Mouse (Mus musculus) frontal cortex, postnatal 36 days (tissue): ENCODE data around the gene Slc7a15.
"Not testable (repeated sequence)": the region's sequence is repeated elsewhere in the genome, so short reads cannot be mapped to it uniquely, and the experiment has no call there.

Source experiments
- DNase-seq, 2 experiments: peaks; one replicate each; pipeline ENCODE4 v3.0.0; 2022; ENCODE audit warnings: low spot score in 2 of 2

The Slc7a15 gene

DNA sequence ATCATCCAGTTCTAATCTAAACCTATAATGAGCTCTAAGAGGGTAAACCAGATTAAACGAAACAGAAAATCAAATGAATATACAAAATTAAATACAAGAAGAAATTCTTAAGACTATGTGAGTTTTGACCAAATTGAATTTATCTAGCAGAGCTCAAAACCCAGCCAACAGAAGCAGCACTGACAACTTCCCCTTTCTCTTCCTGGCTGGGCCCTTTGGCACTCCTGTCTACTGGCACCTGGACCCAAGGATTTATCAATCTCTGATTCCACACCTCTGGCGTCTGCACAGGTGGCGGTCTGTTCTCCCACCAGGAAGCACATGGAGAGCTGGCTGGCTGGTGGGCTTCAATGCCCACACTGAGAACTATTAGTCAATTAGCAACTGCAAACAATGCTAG lies 39.0 kb downstream of the Slc7a15 start:
- DNase-seq = not testable (repeated sequence)

DNA sequence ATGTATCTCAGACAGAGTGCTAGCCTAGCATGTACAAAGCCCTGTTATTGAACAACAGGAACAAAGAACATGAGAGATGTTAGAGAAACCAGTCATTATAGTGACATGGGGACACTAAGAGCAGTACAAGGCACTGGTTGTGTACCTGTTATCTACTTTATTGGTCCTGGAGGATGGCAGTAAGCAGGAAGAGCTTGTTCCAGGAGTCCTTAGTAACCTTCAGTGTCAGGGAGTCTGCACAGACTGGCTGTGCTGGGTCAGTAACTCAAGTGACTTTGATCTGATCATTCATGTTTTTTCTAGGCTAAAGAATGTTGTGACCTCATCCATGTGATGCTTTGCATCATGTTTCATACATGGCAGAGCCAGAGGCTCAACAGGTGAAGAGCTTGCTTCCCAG lies 42.7 kb downstream of the Slc7a15 start:
- DNase-seq = no peak

DNA sequence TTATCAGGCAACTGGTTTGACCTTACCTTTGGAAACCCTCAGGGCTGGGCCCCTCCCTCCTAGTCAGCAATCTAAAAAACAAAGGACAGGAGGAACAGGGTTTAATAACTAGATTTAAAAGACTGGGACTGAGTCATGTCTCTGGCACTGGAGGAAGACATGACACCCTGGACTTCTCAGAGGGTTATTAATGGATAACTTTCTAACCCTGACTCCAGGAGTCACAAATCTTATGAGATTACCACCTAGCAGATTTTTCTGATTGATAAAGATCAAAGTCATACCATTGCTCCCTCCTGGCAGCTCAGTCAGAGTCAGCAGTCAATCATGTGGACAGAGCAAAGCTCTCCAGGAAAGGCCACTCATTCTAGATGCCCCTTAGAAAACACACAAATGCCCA lies 43.4 kb downstream of the Slc7a15 start:
- DNase-seq = no peak

DNA sequence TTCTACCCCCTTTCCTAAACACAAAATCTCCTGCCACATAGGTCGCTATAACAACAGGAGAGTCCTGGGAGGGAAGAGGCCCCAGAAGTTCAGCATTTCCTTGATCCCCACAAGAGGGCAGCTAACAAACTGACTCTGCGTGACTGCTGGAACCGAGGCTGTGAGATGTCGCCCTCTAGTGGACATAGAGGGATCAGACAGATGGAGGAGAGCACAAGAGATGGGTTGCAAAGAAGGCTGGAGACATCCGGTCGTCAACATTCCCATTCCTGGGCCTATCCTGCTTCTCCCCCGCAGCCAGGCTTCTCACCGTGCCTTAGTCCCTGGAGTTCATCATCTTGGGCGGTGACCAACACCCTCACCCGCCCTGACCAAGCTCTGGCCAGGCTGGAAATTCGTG lies 51.5 kb downstream of the Slc7a15 start:
- peak; percentile 47 to 67 for DNase-seq

DNA sequence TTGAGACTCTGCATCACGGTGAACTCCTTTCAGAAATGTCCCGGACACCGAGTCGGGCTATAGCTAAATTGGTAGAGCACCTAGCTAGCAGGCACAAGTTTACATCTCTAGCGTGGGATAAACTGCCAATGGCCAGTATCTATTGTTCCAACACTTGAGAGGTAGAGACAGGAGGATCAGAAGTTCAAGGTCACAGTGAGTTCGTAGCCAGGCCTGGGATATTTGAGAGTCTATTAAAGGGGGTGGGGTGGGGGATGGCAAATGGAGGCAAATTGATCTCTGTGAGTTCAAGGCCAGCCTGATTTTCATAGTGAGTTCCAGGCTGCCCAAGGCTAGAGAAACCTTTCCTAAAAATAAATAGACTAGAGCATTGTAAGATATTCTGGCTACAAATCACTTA lies 52.1 kb downstream of the Slc7a15 start:
- no peak for DNase-seq

DNA sequence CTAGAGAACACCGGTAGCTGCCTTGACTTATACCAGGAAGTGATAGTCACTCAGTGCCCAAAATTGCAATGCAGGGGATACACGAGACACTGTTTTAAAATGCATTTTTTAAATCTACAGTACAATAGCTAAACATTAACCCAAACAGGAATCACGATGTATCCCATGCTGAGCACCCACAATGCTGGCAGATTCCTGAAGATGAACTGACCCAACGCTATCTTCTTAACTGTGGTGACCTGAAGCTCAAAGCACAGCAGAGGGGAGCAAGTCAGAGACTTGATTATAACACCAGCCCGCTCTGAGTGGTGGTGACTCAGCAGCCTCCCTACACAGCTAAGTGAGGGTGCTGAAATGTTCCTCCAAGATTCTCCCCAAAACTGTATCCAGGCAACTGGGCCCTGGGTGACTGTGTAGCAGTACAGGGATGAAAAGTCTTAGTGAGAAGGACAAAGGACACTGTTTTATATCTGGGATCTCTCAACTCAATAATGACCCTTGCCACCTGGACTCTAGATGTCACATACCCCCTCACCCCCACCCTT lies 53.7 kb downstream of the Slc7a15 start:
- peak; percentile 38 to 48 for DNase-seq

DNA sequence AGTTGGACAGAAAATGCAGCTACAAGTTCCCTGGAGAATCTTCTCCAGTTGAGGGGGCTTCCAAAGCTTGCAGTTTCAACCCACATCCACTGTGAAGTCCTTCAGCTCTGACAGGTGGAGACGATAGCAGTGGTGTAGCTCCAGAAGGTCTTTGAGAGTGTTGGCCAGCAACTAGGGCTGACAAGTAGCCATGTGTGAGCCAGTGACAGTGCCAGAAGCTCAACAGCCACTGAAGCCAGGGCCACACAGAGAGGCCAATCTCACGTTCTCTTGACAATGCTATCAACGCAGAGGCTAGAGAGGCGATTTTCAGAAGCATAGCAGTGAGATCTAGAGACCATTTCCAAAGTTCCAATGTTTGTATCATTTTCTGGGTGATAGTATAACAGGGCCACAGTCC lies 56.5 kb downstream of the Slc7a15 start:
- no peak for DNase-seq

DNA sequence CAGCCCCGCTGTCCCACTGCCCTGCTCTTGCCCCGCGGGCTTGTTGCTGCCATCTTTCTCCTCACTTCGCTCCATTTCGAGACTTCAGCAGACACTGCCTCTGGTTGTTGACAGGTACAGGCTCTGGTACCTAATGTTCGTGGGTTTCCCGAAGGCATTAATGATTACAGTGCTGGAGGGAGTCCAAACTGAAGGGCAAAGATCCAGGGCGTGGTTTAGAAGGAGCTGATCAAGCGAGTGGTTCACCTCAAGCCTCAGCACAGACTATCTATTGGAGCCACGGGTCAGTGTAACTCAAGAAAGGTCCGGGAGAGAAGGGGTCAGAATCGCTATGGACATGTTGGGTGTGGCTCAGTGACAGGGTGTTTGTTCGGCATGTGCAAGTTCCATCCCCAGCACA lies 59.4 kb downstream of the Slc7a15 start:
- DNase-seq = no peak

DNA sequence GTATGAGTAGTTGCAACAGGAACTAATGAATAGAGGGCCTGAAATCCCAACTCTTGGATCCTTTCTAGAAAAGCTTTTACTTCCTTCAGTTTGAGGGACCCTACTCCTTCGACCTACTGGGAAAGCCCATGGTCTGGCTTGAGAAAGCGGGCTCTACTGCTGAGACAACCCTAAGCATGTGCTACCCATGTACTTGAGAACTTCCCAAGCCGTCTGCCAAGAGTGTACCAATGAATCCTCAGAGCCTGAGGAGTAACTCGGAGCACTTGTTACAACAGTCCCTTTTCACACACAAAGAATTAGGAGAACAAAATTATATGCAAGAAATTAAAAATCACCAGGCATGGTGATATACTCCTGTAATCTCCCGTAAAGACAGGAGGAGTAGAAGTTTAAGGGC lies 61.6 kb downstream of the Slc7a15 start:
- DNase-seq = no peak

DNA sequence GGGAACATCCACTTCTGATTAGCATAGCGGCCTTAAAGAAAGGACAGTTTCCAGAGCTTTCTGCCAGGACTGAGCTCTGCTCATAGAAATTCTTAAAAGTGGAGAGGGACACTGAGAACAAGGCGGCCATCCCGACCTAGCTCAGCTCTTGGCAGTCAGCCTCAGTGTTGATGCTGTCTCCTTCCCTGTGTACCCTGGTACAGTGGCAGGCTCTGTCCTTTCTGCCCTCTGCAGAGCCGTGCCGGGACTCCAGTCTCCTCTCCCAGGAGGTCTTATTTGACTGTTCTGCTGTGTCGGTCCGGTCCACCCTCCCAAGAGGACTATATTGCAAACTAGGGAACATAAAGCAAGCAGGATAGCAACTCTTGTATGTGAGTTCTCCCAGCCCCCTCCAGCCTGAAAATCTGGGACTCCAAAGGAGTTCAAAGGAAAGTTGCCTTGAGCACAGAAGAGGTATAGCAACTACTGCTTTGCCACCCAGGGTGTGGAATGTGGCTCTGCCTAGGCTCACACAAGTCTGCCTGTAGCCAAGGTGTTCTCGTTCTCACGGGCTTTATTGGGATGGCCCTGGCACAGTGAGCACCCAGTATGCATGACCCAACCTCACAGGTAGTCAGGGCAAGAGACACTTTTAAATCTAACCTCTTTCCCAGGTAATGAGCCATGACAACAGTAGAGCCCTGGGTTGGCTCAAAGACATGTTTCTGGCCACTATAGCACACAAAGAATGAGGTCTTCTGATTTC lies 62.5 kb downstream of the Slc7a15 start:
- DNase-seq = no peak

DNA sequence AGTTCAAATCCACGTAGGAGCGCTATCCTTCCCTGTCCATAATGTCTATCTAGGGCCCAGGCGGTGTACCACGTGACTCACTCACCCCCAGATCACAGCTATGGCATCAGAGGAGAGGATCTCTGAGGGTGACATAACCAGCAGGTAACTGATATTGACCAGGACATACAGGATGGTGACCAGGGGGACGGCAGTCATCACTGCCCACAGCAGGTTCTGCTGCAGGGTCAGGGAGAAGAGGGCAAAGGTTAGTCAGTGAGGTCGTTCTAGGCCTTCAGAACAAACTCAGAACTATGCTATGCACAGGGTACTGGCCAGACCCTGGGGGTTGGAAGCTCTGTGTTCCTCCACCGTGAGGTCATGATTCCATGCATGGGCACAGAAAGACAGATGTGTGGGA lies 63.3 kb downstream of the Slc7a15 start:
- DNase-seq = no peak

DNA sequence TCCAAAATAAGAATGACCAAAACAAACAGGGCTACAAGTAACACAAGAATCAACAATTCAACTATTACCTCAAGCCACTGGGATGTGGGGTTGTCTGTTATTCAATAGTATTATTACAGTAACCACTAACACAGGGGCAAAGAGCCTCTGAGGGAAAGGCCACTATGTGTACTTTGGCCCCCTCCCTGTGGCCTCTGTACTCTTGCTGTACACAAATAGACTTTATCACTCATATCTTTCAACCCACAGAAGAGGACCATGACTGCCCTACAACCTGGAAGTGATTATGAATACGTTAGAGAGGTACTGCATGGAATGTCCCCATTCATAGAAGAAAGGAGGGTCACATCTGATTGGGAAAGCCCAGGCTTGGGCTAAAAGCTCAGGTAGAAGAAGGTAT lies 64.0 kb downstream of the Slc7a15 start:
- no peak for DNase-seq

DNA sequence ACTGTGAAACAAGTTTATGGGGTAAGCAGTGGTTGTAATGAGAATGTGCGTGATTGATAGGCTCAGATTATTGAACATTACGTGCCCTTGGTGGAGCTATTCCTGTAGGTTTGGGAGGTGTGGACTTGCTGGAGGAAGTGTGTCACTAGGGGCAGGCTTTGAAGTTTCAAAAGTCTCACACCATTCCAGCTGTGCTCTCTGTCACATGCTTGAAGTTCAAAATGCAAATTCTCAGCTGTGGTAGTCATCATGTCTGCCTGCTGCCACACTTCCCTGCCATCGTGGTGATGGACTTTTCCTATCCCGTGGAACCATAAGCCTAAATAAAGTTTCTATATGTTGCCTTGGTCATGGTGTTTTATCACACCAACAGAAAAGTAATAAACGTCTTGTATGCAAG lies 71.1 kb downstream of the Slc7a15 start:
- no peak for DNase-seq

DNA sequence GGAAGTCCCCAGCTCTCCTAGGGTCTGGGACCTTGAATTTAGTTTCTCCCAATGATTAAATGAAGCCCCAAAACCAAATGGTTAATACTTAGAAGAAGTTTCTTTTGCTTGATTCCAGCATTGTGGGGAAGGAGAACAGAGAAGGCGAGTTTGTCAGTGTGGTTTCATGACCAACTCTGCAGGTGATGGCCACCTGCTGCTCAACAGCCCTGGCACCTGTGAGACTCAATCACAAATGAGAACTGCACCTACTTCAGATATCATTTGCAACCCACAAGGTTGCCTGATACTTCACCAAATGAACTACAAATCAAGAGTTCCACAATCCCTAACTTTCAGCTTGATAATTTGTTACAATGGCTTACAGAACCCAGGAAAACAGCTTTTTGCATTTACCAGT lies 71.7 kb downstream of the Slc7a15 start:
- no peak for DNase-seq

DNA sequence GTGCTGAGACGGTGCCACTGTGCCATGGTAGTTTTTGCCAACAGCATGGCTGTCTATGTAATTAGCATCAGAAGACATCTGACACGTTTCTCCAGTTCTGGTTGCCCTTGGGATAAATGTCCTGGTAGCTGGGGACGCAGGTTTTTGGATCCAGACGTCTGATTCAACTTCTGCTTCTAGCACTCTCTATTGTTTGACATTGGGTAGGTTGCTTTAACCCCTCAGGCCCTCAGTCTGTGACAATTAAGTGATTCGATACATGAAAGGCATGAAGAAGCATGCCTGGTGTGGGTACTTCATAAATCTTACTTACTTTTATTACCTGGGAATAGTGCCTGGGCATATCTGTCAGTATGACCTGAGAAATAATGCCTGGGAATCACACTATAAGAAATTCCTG lies 74.8 kb downstream of the Slc7a15 start:
- DNase-seq = no peak

DNA sequence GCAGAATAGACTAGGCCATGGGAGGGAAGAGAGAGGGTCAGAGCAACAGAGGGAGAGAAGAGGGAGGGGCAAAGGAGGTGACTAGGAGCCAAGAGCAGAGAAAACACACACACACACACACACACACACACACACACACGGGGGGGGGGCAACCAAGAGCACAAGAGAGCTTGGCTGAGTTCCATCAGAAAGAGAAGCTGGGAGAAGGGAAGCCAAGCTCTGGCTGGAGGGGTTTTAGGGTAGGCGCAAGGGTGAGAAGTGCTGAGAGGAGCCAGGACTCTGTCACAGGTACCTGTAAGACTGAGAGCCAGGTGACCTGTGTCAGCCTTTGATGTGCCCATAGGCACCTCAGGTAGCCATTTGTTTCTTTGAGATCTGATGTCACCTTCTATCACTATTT lies 76.2 kb downstream of the Slc7a15 start:
- DNase-seq = no peak

DNA sequence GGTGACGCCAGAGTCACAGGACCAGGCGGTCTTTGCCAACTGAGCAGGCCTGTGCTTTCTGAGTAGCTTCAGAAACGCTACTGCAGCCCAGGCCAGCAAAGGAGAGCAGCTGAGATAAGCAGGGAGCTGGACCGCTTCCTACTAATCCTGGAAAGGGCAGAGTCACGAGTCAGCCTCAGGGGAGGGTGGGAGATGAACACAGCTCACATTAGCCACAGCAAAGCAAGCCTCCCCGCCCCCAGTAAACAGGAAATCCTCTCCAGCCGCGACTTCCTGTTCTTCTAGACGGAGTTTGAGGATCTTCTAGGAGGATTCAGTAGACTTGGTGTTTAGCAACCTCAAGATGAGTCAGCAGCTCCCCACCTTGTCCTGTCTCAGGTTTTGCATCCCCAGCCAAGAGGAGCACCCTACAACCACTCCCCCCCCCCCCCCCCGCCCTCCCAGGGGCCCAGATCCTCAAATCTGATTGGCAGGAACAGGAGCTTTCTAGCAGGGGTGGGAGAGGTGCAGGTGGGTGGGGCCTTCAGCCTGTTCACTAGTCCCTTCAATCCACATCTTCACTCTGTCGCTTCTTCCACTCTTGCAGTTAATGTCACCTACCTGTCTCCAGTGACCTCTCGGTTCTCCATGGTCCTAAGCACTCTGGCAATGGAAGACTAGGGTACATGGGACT lies 77.4 kb downstream of the Slc7a15 start:
- DNase-seq = no peak

DNA sequence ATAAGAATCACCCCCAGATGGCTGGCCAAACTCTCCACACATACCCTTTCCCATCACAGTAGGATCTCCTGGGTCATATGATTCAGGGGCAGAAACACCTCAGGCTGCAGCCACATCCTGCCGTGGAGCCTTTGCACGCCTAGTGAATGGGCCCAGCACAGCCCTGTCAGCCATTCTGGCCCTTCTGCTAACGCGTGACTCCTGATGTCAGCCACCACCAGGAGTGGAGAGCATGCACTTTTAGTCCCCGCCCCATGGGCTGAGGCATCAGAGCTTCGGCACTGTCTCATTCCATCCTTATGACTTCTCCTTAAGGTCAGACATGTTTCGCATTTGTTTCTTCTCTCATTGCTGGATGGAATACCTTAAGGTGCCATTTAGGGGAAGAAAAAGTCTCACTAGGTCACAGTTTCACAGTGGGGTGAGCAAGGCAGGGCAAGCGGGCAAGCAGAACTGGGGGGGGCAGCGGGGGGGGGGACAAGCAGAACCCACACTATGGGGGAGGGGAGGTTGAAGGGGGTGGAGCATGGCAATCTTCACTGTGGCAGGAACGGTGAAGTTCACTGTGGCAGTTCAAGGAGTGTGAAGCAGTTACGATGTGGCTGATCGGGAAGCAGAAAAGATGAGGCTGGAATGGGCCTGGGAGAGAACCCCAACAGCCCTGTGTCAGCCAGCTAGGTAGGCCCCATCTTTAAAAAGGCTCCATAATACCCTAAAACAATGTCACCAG lies 79.3 kb downstream of the Slc7a15 start:
- DNase-seq = no peak

DNA sequence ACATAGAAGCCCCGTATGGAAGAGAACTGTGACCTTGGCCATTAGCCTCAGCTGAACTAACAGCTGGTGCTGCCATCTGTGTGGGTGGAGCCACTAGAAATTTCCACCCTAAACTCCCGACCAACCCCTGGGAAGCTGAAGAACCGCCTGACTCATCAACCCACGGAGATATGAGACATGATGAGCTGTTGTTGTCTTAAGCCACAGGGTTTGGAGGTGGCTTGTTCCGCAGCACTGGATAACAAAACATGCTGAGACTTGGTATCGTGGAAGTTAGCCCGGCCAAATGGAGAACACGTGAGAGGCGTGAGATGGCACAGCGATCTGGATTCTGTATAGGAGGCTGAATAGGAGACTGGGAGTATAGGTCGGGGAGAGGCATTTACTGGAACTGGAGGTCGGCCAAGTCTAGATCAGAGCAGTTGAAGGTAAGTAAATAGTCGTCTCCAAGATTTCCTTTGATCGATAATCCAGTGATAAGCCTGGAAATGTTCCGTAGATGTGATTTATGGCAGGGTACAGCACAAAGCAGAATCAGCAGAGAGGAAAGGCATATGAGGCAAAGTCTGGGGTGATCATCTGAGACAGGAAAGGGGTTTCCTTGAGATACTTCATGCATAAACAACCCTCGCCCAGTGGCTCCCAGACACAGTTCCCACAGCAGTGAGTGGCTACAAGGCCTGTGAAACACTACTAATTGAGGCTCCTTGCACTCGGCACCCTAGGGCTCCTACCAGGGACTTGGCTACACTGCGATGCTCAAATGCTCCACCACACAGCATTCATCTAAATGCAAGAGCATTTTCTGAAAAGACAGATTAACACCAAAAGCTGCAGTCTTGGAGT lies 87.6 kb downstream of the Slc7a15 start:
- no peak for DNase-seq

DNA sequence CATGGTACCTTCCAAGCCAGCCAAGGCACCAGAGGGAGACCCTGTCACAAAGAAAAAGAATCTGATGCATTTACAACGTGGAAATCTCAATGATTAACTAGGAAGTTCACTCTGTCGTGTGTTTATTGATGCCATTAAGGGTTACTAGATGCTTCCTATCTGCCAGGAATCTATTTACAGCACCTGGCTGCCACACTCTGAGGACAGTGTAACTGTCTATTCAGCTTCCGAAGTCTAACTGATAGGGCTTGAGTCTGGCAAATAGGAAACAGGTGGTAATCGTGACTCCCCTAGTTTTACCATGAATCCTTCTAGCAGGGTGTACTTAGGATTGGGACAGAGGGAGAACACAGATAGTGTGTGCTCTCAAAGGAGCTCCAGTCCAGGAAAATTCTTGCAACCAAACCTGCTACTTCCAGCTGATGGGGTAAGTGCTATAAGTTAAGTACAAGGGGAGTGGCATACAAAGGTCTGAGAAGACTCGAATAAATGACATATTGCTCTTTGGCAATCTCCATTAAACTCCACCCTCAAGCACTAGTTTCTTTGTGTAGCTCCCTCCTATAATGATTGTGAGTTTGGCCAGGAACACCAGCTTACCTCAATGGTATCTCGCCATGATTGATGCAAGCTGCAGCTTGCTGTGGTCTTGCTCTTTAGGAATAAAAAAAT lies 88.4 kb downstream of the Slc7a15 start:
- no peak for DNase-seq

DNA sequence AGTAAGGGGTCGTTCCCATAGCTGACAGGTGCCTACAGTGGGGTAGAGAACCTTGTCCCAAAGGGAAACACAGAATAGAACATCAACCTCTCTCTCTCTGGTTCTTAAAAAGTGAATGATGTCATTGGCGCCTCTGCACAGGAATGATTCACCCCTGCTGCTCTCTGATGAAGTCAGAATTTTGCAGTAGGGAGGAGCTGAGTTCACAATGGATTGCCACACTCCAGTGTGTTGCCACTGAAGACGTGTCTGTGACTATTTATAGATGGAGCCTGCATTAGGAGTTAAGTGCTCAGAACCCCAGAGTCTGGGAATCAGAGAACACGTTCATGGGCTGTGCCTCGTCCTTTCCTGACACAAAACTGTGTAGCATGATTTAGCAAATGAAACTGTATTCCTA lies 89.2 kb downstream of the Slc7a15 start:
- DNase-seq = no peak
